Mouse (Mus musculus) right cerebral cortex, postnatal 4 days (tissue): ENCODE data around the gene Xpr1.
"Not testable (repeated sequence)": the region's sequence is repeated elsewhere in the genome, so short reads cannot be mapped to it uniquely, and the experiment has no call there.

Experiments
- DNase-seq: peaks from one replicate; pipeline ENCODE4 v3.0.0-alpha.2; 2022

Xpr1 gene

DNA sequence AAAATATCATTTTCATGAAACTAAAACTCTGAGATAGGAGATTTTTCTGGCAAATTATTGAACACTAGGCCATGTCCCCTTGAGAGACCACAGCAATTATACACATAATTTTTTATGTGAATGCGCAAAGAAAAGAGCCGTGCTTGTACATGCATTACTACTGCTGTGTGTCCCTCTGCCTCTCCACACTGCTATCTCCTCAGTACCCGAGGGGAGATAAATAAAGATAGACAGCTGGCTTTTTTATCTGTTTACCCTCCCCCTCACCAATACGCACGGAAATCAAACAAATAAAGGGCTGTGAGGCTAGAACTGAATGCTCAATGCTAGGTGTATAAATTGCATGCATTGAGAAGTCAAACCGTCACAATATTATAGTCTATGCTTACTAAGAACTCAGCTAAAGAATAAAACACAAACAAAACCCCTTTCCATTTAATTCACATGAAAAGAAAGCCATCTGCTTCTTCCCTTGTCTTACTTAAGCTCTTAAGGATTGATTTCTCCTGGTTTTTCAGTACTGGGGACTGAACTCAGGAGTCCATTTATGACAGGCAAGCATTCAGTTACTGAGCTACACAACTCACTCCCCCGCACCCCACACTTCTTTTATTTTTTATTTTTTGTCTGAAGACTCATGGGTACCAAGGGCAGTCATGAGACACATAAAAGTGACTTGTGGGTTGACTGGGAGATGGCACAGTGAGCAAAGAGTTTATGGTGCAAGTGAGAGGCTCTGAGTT lies 97.0 kb downstream of the Xpr1 start:
- no peak for DNase-seq

DNA sequence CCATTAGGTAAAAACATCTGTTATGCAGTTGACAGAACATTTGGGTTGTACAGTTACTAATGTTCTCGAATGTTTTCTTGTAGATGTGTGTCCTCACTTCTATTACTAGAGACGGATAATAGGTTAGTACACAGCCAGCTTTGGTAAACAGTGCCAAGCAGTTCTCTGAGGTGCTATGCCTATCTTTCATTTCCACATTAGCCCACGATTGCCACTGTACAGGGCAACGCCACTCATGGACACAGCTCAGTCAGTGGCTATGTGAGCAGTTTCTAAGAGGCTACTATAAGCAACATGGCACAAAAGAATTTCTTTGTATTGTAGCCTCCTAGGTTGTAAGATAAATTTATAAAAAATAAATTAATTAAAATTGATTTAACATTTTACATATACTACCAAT lies 97.7 kb downstream of the Xpr1 start:
- no peak for DNase-seq

DNA sequence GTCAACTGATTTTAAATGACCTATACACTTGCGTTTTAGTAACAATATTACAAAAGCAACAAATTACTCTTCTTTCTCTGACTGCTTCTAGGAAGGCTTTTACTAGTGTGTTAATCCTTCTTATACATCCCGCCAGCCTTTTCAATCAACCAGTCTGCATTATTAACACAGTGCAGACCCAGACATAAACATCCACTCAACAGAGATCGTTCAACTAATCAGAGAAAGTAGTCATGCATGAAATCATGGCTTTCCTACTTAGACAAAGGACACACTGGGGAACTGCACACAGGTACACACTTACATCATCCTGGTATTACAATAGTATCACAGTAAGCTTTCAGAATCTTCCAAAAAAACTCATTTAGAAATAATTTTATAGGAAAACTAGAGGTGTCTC lies 105.5 kb downstream of the Xpr1 start:
- no peak for DNase-seq

DNA sequence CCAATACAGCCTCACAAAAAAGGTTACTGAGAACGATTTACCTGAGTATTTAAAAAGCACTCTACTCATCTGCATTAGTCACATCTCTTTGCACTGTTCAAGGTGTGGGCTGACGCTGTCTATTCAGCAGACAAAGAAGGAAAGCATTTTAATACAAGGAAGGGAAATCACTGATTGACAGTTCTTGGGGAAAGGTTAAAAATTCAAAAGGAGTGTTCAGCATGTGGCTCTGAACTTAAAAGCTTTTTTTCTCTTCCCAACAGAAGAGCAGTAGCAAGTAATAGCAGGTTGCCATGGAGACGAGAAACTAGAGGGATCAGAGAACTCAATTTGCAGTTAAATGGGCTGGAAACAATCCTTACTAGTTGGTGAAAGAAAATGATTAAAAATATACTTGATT lies 110.3 kb downstream of the Xpr1 start:
- DNase-seq, result no peak

DNA sequence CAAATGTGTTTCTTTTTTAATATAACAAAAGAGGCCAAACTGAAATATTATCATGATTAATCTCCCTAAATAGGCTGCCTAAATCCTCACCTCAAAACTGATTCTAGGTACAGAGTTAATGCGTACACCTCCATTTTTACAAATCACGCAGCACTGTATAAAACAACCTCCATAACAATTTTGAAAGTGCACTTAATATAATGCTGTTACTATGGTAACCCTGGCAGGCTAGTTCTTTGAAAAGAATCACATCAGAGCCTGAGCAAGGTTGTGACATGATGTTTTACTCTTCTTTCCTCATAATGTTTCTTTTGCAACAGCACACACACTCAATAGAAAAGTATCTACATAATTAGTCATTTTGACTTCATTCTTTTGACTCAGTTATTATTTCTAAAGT lies 113.8 kb downstream of the Xpr1 start:
- DNase-seq, result no peak

DNA sequence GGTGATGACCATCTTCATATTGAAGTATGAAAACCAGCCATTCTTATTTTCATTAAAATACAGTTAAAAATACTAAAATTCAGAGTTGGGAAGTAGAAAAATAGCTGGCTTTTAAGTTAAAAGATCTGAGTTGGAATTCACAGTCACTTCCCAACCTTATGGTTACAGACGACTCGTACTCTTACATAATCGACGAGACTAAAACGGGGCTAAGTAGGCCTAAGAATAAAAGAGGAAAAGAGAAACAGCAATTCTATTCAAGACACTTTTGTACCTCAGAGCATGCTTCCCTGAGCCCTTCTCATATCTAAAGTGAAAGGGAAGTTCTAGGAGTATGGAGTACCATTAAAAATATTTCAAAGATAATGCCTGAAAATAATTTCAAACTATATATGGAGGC lies 119.6 kb downstream of the Xpr1 start:
- DNase-seq, result no peak

DNA sequence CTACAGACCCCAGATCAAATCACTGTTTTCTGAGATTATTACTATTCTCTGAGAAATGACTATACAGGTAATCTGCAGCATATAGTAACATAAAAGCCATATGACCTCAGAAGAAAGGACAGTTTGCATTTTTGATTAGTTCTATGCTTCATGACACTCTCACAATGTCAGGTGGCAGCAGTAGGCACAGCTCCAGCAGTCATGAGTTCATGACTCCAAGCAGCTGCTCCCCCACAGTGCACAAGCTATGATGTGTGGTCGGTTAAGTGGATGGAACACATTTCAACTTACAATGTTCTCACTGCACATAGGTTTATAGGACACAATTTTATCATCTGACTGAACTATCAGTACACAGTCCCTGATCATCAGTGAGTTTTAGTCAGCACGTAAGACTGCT lies 120.0 kb downstream of the Xpr1 start:
- no peak for DNase-seq

DNA sequence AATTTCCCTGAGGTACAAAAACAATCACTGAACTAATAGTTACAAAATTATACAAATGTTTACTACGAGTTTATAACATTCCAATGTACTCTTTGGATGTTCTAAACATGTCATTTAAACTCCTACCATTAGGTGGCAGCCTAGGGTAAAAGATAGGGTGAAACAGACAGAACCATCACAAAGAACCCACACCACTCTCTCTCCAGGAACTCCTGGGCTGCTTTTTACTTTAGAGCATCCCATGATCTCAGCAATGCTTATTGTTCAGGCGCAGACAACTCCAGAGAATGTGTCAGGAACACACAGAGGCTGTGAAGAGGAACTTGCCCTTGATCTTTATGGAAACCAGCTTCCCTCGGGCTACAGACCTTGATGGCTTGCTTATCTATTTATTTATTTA lies 123.8 kb downstream of the Xpr1 start:
- no peak for DNase-seq

DNA sequence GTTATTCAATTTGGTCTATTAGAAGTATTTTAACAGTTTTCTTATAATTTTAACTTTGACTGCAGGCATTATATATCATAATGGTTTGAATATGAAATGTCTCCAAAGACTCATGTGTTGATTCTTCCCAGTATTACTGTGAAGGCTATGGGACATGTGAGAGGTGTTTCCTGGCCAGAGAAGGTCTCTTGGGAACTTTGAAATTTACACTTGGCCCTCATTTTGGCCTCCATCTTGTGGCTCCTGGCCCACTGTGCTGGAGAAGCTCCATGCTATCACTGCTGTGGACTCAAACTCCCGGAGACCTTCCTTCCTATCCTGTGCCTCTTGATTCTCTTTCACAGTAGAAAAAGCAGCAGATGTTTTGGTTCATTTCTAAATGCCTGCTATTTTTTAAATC lies 127.8 kb downstream of the Xpr1 start:
- DNase-seq, result no peak

DNA sequence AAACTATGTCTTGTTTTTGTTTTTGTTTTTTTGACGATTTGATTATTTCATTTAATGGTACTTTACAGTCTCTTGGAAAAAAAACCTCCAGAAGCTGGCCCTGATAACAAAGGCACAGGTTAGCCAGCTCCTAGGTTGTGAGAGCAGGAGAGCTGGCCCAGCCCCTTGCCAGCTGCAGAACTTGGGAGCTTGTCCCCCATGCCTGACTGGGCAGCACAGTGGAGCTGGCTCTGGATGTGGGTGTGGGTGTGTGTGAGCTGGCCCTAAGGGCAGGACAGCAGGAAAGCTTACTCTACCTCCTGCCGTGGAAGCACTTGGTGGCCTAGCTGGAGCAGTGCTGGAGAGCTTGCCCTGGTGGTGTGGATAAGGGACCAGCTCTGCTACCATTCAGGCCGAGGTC lies 129.2 kb downstream of the Xpr1 start:
- DNase-seq, result no peak

DNA sequence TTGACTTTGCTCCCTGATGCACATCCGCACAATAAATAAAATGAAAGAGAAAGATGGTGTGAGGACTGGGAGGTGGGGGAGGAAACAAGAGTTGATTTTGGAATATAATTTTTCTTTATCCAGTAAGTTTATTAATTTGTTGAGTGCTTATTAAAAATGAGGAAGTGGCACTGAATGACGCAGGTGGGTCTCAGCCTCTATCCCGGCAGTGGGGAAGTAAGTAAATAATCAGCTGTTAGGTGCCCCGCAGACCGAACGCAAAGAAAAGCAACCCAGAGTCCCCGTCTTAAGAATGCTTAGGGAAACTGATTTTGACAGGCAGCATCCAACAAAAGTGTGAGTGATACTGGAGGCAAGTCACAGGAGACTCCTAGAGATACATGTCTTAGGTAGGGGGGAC lies 133.4 kb downstream of the Xpr1 start:
- no peak for DNase-seq

DNA sequence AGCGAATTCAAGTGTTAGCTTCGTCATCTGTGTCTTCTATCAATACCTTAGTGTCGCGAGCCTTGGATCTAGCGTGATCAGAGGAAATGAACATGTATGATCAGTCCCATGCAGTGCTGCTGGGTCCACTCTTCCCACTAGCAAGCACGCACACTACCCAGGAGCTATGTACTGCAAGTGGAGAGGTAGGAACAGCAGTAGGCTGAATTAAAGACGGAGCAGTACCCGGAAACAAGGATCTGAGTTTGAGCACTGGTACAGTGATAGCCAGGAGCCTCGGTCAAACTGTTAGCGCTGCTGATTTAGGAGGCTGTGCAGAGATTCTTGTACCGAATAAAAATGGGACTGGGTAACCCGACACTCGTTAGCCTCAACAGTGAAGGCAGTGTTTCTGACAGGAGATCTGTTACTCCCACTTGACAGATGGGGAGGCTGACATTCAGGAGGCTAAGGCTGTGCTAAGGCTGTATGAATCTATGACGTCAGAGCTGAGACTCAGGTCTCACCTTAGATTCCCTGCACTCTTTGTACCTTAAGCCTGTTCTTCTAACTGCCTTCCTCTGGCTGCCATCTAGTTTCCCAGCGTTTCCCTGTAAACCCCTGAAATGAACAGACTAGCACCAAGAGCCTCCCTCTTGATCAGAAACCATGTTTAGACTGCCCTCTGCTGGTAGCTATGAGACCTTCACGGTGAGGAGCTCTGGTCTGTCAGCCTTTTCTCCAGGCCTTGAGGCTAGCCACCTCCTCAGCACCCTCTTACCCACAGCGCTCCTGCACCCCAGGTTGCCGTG lies 136.0 kb downstream of the Xpr1 start:
- DNase-seq, result peak; percentile 45

DNA sequence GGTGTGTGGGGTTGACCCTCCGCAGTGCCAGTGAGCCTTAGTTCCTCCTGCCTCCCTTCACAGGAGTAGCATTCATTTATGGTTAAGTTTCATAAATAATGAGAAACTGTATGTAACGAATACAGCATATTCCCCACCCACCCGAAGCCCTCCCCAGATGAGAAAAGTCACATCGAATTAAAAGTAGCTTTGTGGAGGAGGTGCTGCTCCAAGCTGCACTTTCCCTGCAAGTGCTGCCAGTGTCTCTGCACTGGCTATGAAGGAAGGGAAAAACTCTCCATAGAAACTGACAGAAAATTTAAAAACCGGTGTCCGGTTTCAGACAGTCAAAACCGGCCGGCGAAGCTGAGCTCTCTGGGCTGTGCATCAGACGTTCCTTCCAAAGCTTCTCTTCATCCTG lies 136.9 kb downstream of the Xpr1 start:
- DNase-seq, result no peak

DNA sequence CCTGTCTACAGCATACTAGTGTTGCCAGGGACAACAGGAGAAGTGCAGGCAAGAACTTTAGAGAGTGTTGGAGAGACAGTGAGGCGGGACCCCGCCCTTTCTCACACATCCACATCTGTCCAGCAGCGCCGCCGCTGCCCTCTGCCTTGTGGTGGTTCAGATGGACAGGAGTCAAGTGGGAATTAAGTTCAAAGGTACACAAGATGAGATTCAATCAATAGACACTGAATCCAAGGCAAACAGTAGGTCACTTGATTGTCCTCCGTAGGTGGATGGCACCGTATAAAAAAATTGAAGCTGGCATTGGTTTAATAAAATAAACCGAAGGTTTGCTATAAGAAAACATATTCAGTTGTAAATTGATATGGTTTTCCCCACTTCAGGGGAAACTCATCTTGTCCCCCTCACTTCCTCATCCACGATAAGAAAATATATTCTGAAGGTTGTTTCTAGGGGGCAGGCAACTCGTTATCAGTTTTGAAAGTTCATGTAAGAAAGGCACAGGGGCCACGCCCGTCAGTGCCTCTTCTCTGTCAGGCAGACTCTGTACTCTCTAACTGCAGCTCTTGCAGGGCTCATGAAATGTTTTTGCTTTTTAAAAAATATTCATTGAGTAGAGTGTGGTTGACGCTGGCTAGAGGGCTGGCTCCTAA lies 140.7 kb downstream of the Xpr1 start:
- no peak for DNase-seq

DNA sequence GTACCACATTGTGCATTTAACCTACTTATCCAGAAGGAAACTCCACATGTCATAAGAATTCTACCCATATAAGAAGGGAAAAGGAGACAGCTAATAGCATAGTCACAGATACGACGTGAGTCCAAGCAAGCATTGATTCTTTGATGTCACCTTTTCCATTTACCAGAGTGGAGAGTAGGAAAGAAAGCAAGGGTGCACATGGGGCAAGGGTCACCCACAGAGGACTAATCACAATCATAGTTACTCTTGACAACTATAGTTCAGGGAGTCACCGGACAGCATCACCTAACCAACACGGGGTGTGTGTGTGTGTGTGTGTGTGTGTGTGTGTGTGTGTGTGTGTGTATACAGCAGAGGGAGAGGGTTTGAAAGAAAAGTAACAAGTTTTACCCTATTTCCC lies 141.4 kb downstream of the Xpr1 start:
- no peak for DNase-seq

DNA sequence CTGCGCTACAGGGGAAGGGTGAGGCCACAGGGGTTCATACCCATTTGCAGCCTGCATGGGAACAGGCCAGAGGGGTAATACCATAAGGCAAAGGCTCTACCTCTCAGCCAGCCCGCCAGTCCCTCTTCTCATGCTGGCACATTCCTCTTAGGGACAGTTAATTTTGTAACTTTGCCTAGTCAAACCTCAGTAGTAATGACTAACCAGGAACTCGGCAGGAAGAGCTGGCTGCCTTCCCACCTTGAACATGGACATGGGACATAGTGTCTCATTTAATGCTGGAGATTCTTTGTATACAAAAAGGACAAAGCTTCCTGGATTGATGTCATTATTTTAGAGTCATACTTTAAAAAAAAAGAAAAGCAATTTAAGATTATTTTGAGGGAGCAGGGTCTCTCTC lies 142.2 kb downstream of the Xpr1 start:
- DNase-seq, result no peak

DNA sequence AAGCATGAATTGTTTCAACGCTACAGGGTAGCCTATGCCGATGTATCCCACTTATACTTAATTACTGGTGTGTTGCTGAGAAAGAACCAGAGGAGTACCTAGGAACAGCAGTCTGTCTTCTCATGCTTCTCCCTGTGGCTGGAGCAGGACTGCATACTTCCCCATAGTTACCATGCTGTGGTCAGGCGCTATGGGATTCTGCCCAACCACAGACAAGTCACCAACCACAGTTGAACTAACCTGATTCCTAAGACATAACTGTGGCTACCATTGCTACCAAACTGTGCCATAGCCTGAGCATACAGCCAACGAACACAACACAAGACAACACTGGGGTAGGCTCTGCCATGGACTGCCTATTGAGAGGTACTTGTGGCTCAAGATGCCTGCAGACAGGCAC lies 144.3 kb downstream of the Xpr1 start:
- DNase-seq, result no peak

DNA sequence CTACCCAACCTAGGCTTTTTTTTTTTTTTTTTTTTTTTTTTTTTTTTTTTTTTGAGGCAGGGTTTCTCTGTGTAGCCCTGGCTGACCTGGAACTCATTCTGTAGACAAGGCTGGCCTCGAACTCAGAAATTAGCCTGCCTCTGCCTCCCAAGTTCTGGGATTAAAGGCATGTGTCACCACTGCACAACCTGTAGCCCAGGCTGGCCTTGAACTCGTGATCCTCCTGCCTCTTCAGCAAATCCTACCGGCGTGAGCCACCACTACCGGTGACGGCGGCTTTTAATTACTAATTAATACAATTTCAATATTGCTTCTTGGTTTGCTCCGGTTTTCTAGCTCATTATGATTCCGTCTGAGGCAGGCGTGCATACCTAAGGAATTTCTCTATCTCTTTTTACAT lies 154.7 kb downstream of the Xpr1 start:
- DNase-seq, result not testable (repeated sequence)

DNA sequence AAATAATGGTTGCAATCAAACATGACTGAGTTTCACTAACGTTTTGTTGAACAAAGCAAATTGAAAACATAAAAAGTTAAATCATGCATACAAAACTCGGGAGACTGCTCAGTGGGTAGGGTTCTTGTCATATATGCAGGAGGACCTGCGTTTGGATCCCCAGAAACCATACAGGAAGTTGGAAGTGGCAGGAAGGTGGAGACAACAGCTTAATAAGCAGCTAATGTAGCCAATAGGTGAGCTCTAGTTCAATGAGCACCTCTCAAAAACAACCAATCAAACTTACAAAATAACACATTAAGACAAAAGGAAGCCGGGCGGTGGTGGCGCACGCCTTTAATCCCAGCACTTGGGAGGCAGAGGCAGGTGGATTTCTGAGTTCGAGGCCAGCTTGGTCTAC lies 162.9 kb downstream of the Xpr1 start:
- no peak for DNase-seq

DNA sequence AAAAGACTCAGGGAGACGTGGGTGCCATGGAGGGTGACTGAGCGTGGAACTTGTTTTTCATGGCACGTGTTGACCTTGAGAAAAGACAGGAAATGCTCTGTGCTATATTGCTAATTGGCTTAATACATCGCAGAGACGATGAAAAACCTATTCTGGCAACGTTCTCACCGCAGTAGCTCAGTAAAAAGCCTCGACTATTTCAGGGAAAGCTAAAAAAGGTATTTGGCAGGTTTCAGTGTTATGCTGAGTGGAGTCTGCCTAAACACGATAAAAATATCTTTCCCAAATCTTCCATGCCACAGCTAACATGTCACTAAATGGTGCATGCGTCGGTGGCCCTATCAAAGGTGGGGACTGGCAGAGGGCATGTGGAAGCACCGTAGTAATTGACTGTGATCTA lies 164.1 kb downstream of the Xpr1 start:
- DNase-seq, result no peak

DNA sequence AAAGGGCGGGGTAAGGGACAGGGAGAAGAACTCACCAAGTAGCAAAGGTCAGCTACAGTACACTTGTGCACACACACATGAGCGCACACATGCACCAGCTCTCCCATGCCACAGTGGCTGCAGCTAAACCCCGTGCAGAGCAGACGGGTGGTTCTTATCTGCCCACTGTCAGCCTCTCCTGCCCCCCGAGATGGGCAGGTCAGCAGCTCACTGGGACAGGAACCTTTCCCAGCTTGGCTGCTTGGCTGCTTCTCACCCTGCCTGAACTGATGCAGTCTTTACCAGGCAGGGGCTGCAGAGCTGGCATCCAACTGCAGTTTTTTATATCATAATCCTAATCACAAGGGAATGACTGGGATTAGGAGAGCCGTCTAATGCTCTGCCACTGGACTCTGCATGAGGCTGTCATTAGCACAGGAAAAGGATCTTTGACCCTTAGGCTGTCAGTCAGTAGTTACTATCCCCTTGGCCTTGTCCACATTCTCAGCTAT lies 164.5 kb downstream of the Xpr1 start:
- DNase-seq, result no peak

DNA sequence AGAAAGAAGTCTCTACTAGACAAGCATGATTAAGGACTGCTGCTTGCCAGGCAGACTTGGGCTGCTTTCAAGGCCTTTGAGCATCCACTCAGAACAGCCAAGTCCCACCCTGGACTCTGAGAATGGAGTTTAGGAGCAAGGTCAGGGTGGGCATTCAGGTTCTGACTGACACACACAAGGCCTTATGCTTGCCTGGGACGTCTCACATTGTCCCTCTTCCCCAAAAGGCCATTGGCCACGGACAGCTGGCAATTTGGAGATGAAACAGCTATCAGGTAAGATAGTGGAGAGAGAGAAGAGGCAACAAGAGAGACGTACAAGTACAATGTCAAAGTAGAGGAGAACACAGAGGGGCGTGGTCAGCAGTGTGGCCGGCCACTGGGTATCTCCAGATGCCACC lies 165.6 kb downstream of the Xpr1 start:
- DNase-seq, result no peak

DNA sequence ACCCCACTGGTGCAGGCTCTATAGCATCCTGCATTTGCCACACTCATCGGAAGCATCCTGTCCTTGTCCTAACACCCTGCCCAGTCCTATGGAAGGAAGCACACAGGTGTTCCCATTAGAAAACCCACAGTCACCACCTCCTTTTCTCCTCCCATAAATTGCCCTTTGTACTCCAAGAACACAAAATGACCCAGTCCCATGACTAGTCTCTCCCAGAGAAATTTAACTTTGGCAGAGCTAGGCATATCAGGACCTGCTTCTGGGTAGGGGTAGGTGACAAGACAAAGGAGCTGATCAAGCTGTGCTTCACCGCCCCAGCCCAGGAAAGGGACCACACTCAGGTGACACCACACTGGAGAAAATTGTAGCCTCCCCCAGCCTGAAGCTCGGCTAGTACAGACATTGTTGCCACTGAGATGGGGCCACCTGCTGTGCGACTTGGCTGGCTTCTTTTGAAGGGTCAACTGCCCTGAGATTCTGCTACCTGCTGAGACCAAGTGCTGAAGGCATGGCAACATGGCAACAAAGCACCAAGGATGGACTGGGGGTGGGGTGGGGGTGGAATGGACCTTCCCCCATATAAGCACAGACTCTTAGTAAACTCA lies 166.6 kb downstream of the Xpr1 start:
- no peak for DNase-seq

DNA sequence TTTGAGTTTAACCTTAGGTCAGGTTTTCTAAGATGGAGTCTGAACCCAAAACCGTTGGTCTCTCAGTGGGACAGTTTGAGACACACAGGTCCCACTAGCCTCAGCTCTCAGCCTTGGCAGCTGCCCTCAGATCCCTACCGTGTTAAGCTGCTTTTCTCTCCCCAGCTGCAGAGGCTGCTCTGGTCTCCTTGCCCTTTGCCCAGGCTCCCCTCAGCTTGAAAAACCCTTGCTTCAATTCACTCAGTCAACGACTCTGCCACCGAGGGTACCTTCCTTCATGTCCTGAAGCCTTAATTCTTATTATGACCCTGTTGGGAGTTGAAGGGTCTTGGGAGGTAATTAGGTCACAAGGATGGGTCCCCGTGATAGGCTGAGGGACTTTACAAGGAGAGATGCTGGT lies 167.3 kb downstream of the Xpr1 start:
- no peak for DNase-seq
